ENCODE assay signal across 23 mouse cellular contexts in the genomic region with DNA sequence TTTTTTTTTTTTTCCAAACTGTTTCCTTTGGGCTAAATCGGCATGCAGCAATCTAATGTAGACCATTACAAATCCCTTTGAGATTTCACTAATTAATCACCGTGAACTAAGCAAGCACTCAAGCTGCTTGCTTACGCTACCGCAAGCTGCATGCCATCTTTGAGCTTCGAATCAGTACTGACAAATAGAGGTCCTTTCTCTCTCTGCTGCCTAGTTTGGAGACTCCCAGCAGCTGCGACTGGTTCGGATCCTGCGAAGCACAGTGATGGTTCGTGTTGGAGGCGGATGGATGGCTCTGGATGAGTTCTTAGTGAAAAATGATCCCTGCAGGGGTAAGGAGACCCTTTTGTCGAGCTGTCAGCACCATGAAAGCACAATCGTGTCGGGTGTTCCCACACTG.
A peak's percentile ranks its signal among the peaks of the same experiment; 100 is the strongest.
DNase-seq lines count a peak whose midpoint lies in the region; ATAC-seq lines count a peak whose summit lies in the region.
"Had no signal": no experiment of that assay in that cellular context is flagged by ENCODE, and none has a peak within 500 bp of the region (broad histone marks: within the 10 kb centered on the region; RNA-seq: fewer than 3 reads in every experiment).

No protein-coding gene starts in this region.

- H3K27me3 ChIP-seq in neural tube, embryonic 11.5 days (ENCODE audit: control insufficient read depth, insufficient read depth, low read length), result no peaks in the 10 kb centered on the region
- no peaks in the 10 kb centered on the region for H3K27me3 ChIP-seq in neural tube, embryonic 15.5 days (replicated peaks)
- H3K27me3 ChIP-seq: embryonic facial prominence, embryonic 15.5 days; heart, embryonic 13.5 days; limb, embryonic 13.5 days; liver, embryonic 13.5 days had no signal

- WGBS in neural tube, embryonic 11.5 days, result 63% methylated on average over 13 of the region's 13 CpGs
- 44% methylated on average over 13 of the region's 13 CpGs for WGBS in neural tube, embryonic 15.5 days

- H3K36me3 ChIP-seq in neural tube, embryonic 11.5 days (ENCODE audit: control insufficient read depth, insufficient read depth, low read length), result peaks cover 3% of the 10 kb centered on the region; the same call in 1 of the 2 replicates
- H3K36me3 ChIP-seq in neural tube, embryonic 15.5 days, result peaks cover 57% of the 10 kb centered on the region

- H3K4me1 ChIP-seq in neural tube, embryonic 11.5 days (ENCODE audit: control insufficient read depth, insufficient read depth, low read length), result no peaks in the 10 kb centered on the region
- H3K4me1 ChIP-seq in neural tube, embryonic 15.5 days, result peaks cover 10% of the 10 kb centered on the region; the same call in 1 of the 2 replicates

- peak; percentile 13 for DNase-seq in embryo, embryonic 10 days (ENCODE audit: low spot score)
- no peak for DNase-seq in embryo, embryonic 10.5 days (ENCODE audit: low spot score)
- peak; percentile 55 for DNase-seq in heart, adult 11 months
- no peak for DNase-seq in heart, adult 8-10 months (ENCODE audit: low spot score)
- DNase-seq in neural tube, embryonic 11.5 days (ENCODE audit: low spot score), result peak; percentile 50
- DNase-seq: adrenal gland, adult 8-10 months; cerebellum, adult 18-20 months; cerebellum, postnatal 14 days; gastrocnemius, adult 2 months; heart, adult 18-20 months; heart, postnatal 14 days; kidney, adult 11 months; layer of hippocampus, adult 9-11 months; liver, embryonic 13.5 days; lung, embryonic 14.5 days; thymus, adult 18-20 months; thymus, postnatal 36 days had no signal

- H3K4me3 ChIP-seq in neural tube, embryonic 11.5 days (ENCODE audit: low read depth, low read length), result no peak overlapping the region
- no peak overlapping the region for H3K4me3 ChIP-seq in neural tube, embryonic 15.5 days (replicated peaks)
- H3K4me3 ChIP-seq: embryonic facial prominence, embryonic 15.5 days; gastrocnemius, adult 2 months; heart, embryonic 13.5 days; limb, embryonic 13.5 days; liver, embryonic 13.5 days had no signal

- no peak overlapping the region for H3K9ac ChIP-seq in neural tube, embryonic 11.5 days (ENCODE audit: low read length)
- no peak overlapping the region for H3K9ac ChIP-seq in neural tube, embryonic 15.5 days (replicated peaks)
- H3K9ac ChIP-seq: embryonic facial prominence, embryonic 15.5 days; heart, embryonic 13.5 days; limb, embryonic 13.5 days; liver, embryonic 13.5 days; lung, embryonic 14.5 days had no signal

- no peak for ATAC-seq in neural tube, embryonic 11.5 days (ENCODE audit: insufficient read depth, low FRiP score, low TSS enrichment)
- no peak for ATAC-seq in neural tube, embryonic 15.5 days (ENCODE audit: low FRiP score)
- no peak for ATAC-seq in granulocyte monocyte progenitor cell, adult 5-6 weeks (replicated peaks; ENCODE audit: poor library complexity, severe bottlenecking)
- ATAC-seq: activated CD4-positive, CD25-positive, alpha-beta regulatory T cell, adult 4 months had no signal

- H3K9me3 ChIP-seq in neural tube, embryonic 11.5 days (ENCODE audit: control insufficient read depth, low read length), result no peaks in the 10 kb centered on the region
- no peaks in the 10 kb centered on the region for H3K9me3 ChIP-seq in neural tube, embryonic 15.5 days (replicated peaks)
- H3K9me3 ChIP-seq: embryonic facial prominence, embryonic 15.5 days; heart, embryonic 13.5 days; limb, embryonic 13.5 days; liver, embryonic 13.5 days had no signal

- H3K27ac ChIP-seq in neural tube, embryonic 11.5 days (ENCODE audit: low read depth, low read length), result no peak overlapping the region
- H3K27ac ChIP-seq in neural tube, embryonic 15.5 days (replicated peaks), result no peak overlapping the region
- H3K27ac ChIP-seq: embryonic facial prominence, embryonic 15.5 days; gastrocnemius, adult 2 months; heart, embryonic 13.5 days had no signal

- no peak overlapping the region for H3K4me2 ChIP-seq in neural tube, embryonic 11.5 days (ENCODE audit: low read depth)
- no peak overlapping the region for H3K4me2 ChIP-seq in neural tube, embryonic 15.5 days
- H3K4me2 ChIP-seq: embryonic facial prominence, embryonic 15.5 days; heart, embryonic 13.5 days; liver, embryonic 13.5 days; lung, embryonic 14.5 days had no signal

Comparison
In these comparisons a context has a peak if more than half of its experiments do, and no peak if none do; other contexts are left out.
1. DNase-seq: peak in embryo, embryonic 10 days (single experiment), heart, adult 11 months (single experiment) and neural tube, embryonic 11.5 days (single experiment); none in embryo, embryonic 10.5 days (single experiment) and heart, adult 8-10 months (single experiment).